Mouse (Mus musculus) liver, postnatal 0 days (tissue): ENCODE data around the gene Eif2b3. TPM values are rescaled to one million over a fixed set of nuclear protein-coding genes. Genes with fewer than 3 reads are reported as not detected.

Experiments
- ATAC-seq: fragments of 200-750 bp; cut with Nextera tagmentation; 2 replicates; pipeline ENCODE4 v1.8.0; 2017; ENCODE audit warnings: mild to moderate bottlenecking, moderate library complexity
- DNase-seq: peaks from one replicate; pipeline ENCODE4 v3.0.0-alpha.2; 2016
- H3K27ac ChIP-seq: fragments of 300-500 bp; sonication (generic); 2 replicates; pipeline ENCODE4 v1.5.1; 2014; ENCODE audit warnings: antibody characterized with exemption, moderate library complexity, mild to moderate bottlenecking, low read depth
- H3K27me3 ChIP-seq: fragments of 300-500 bp; sonication (generic); 2 replicates; pipeline ENCODE4 v1.6.1; 2014; ENCODE audit warnings: low read length, control low read depth, mixed read lengths; ENCODE audit not compliant: insufficient read depth
- H3K36me3 ChIP-seq: fragments of 300-500 bp; sonication (generic); replicated peaks from 2 replicates; pipeline ENCODE4 v1.6.1; 2014; ENCODE audit warnings: mild to moderate bottlenecking, control low read depth, low read length, moderate library complexity, mixed read lengths; ENCODE audit not compliant: insufficient read depth
- H3K4me1 ChIP-seq: fragments of 300-500 bp; sonication (generic); 2 replicates; pipeline ENCODE4 v1.6.1; 2014; ENCODE audit warnings: antibody characterized with exemption, mild to moderate bottlenecking, control low read depth; ENCODE audit not compliant: insufficient read depth
- H3K4me2 ChIP-seq: fragments of 300-500 bp; sonication (generic); 2 replicates; pipeline ENCODE4 v1.6.1; 2014; ENCODE audit warnings: low read depth, mild to moderate bottlenecking, low read length, moderate library complexity, mixed read lengths
- H3K4me3 ChIP-seq: fragments of 300-500 bp; sonication (generic); 2 replicates; pipeline ENCODE4 v1.5.1; 2014; ENCODE audit warnings: low read depth, low read length
- H3K9ac ChIP-seq: fragments of 300-500 bp; sonication (generic); replicated peaks from 2 replicates; pipeline ENCODE4 v1.6.1; 2014; ENCODE audit warnings: mild to moderate bottlenecking, moderate library complexity
- H3K9me3 ChIP-seq: fragments of 300-500 bp; sonication (generic); 2 replicates; pipeline ENCODE4 v1.6.1; 2016; ENCODE audit warnings: mild to moderate bottlenecking, control low read depth, low read length, mixed read lengths
- CTCF ChIP-seq: sonication (generic); IDR thresholded peaks from 2 replicates; pipeline ENCODE4 v1.5.1; 2016; ENCODE audit warnings: antibody characterized with exemption, low read depth
- EP300 ChIP-seq: IDR thresholded peaks from 2 replicates; pipeline ENCODE4 v1.6.1; 2016; ENCODE audit warnings: antibody characterized with exemption, low read depth, mild to moderate bottlenecking
- WGBS: fragments of 180-500 bp; shearing (Covaris S2); extraction: QIAGEN DNeasy Blood & Tissue Kit; methylation state at CpG from one replicate; pipeline ENCODE4 v1.1.7; 2014; ENCODE audit not compliant: insufficient replicate concordance; 5-methylcytosine and 5-hydroxymethylcytosine counted together
- polyA plus RNA-seq: library from polyadenylated mRNA; unstranded; fragments of >200 nt; fragmentation: Nextera tagmentation; extraction: Ambion mirVana; gene quantifications from 2 replicates; pipeline ENCODE4 v1.2.1, GENCODE M21; 2015

The Eif2b3 gene
- polyA plus RNA-seq, 1 experiment from 2014 or later: 18.5 TPM

GRCm38 (mm10) chr4:117095551-117096452 lies 76.6 kb downstream of the Eif2b3 start, which contains the start of gene Ptch2:
Gene Ptch2, plus strand, starts transcription at chr4:117096075.
- Histone ChIP-seq H3K27ac (0 out of 2 replicates have a peak within 1 kb of the TSS, but pooled peaks have one; percentile 29), H3K9me3 (no peaks in the 10 kb centered on the region), H3K36me3 (no peaks in the 10 kb centered on the region), H3K4me3 (peak within 1 kb of the TSS; percentile 44), H3K4me1 (peaks cover 20% of the 10 kb centered on the region), H3K9ac (peak within 1 kb of the TSS; percentile 26; the same call in 1 of the 2 replicates), H3K27me3 (peaks cover 13% of the 10 kb centered on the region), H3K4me2 (peak within 1 kb of the TSS; percentile 72)
- TF ChIP-seq EP300 (no peak), CTCF (no peak)
- DNase-seq: peak; percentile 57
- 2% methylated on average over 48 of the region's 50 CpGs for WGBS
- peak; percentile 25; the same call in 1 of the 2 replicates for ATAC-seq

DNA sequence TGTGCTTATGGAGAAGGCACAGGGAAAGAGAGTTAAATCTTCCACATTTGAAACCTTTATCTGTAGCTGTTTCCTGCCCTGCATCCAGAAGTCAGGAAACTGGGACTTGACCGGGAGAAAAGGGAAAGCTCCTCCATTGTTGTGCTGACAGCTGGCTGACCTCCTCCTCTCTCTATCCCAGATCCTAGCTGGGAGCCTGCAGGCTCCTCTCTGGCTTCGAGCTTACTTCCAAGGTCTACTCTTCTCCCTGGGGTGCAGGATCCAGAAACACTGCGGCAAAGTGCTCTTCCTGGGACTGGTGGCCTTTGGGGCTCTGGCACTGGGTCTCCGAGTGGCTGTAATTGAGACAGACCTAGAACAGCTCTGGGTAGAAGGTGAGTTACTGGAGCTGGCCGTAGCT lies 77.5 kb downstream of the Eif2b3 start:
- DNase-seq: no peak
- H3K27me3 ChIP-seq: peaks cover 13% of the 10 kb centered on the region
- peak overlapping the region; percentile 72 for H3K4me2 ChIP-seq
- ATAC-seq: no peak
- no peak for TF ChIP-seq CTCF
- no peak for TF ChIP-seq EP300
- H3K36me3 ChIP-seq: no peaks in the 10 kb centered on the region
- H3K9ac ChIP-seq: no peak overlapping the region
- WGBS: 26% methylated on average over 5 of the region's 5 CpGs
- H3K9me3 ChIP-seq: no peaks in the 10 kb centered on the region
- H3K4me3 ChIP-seq: peak overlapping the region; percentile 44; the same call in 1 of the 2 replicates
- H3K27ac ChIP-seq: 0 out of 2 replicates have a peak overlapping the region, but pooled peaks have one; percentile 29
- peaks cover 20% of the 10 kb centered on the region for H3K4me1 ChIP-seq

- H3K36me3 ChIP-seq: no peaks in the 10 kb centered on the region
- no peak overlapping the region for H3K4me2 ChIP-seq
- H3K9me3 ChIP-seq: no peaks in the 10 kb centered on the region
- DNase-seq (no peak), ATAC-seq (no peak)
- no peak overlapping the region for H3K27ac ChIP-seq
- H3K4me1 ChIP-seq: peaks cover 20% of the 10 kb centered on the region
- TF ChIP-seq CTCF (no peak), EP300 (no peak)
- peaks cover 13% of the 10 kb centered on the region for H3K27me3 ChIP-seq
- no peak overlapping the region for H3K9ac ChIP-seq
- 59% methylated on average over 8 of the region's 8 CpGs for WGBS
- no peak overlapping the region for H3K4me3 ChIP-seq
Measured at GRCm38 (mm10) chr4:117097969-117098763, 79.0 kb downstream of the Eif2b3 start.

- Histone ChIP-seq H3K27me3 (peaks cover 13% of the 10 kb centered on the region), H3K9me3 (no peaks in the 10 kb centered on the region), H3K9ac (no peak overlapping the region), H3K4me1 (peaks cover 20% of the 10 kb centered on the region), H3K27ac (no peak overlapping the region), H3K4me3 (no peak overlapping the region), H3K4me2 (no peak overlapping the region), H3K36me3 (no peaks in the 10 kb centered on the region)
- 77% methylated on average over 2 of the region's 2 CpGs for WGBS
- TF ChIP-seq EP300 (no peak), CTCF (no peak)
- ATAC-seq: no peak
- no peak for DNase-seq
Measured at GRCm38 (mm10) chr4:117098764-117099036, 79.5 kb downstream of the Eif2b3 start.

- Histone ChIP-seq H3K4me2 (no peak overlapping the region), H3K36me3 (no peaks in the 10 kb centered on the region), H3K27ac (no peak overlapping the region), H3K4me3 (no peak overlapping the region), H3K9ac (no peak overlapping the region), H3K9me3 (no peaks in the 10 kb centered on the region), H3K27me3 (peaks cover 13% of the 10 kb centered on the region), H3K4me1 (peaks cover 20% of the 10 kb centered on the region)
- no peak for TF ChIP-seq CTCF
- no peak for TF ChIP-seq EP300
- whole genome bisulfite sequencing: 66% methylated on average over 4 of the region's 4 CpGs
- DNase-seq: no peak
- no peak for ATAC-seq
Measured at GRCm38 (mm10) chr4:117100036-117100435, 80.8 kb downstream of the Eif2b3 start.

- Histone ChIP-seq H3K4me2 (no peak overlapping the region), H3K36me3 (no peaks in the 10 kb centered on the region), H3K4me1 (peaks cover 11% of the 10 kb centered on the region), H3K9me3 (no peaks in the 10 kb centered on the region), H3K9ac (no peak overlapping the region), H3K27ac (no peak overlapping the region), H3K27me3 (peaks cover 6% of the 10 kb centered on the region), H3K4me3 (no peak overlapping the region)
- WGBS: 41% methylated on average over 7 of the region's 7 CpGs
- no peak for TF ChIP-seq EP300
- peak; percentile 59 for TF ChIP-seq CTCF
- ATAC-seq (no peak), DNase-seq (peak; percentile 56)
Measured at GRCm38 (mm10) chr4:117101218-117101617, 82.0 kb downstream of the Eif2b3 start.
